Mouse (Mus musculus): ENCODE results near the gene Tm2d3. TPM values are rescaled to one million over a fixed set of nuclear protein-coding genes. Genes with fewer than 3 reads are reported as not detected.
A peak's percentile ranks its signal among the peaks of the same experiment; 100 is the strongest.

Gene Tm2d3
- polyA plus RNA-seq, 1 experiment from 2014 or later, result 119 TPM

DNA sequence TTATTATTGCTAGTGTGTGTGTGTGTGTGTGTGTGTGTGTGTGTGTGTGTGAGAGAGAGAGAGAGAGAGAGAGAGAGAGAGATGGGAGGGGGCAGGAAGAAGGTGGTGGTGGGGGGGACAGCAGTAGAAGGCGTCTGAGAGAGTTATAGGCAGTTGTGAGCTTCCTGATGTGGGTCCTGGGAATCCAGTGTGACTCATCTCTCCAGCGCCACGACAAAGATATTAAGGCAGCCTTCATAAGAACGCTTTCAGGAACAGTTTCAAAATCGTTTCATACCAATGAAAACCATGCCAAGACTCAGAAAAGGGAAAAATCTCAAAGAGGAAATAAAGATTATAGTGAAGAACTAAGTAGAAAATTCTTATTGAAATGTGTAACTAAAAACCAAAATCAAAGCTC, 9.8 kb upstream of the Tm2d3 start:
- Histone ChIP-seq H3K27me3 (ENCODE audit: insufficient read depth, low read length) (no peaks in the 10 kb centered on the region), H3K9ac (ENCODE audit: low read depth, low read length) (no peak overlapping the region), H3K9me3 (replicated peaks; ENCODE audit: low read length) (no peaks in the 10 kb centered on the region), H3K4me1 (replicated peaks; ENCODE audit: insufficient read depth, low read length) (no peaks in the 10 kb centered on the region), H3K4me3 (replicated peaks; ENCODE audit: low read depth, low read length) (no peak overlapping the region), H3K4me2 (ENCODE audit: low read length) (no peak overlapping the region), H3K36me3 (ENCODE audit: insufficient read depth, low read length) (no peaks in the 10 kb centered on the region), H3K27ac (no peak overlapping the region)
- WGBS, result 42% methylated on average over 5 of the region's 5 CpGs
- ATAC-seq (replicated peaks; ENCODE audit: low FRiP score, low read depth) (no peak), DNase-seq (ENCODE audit: low spot score) (no peak)
- TF ChIP-seq CTCF (IDR thresholded peaks at IDR 0.05; ENCODE audit: low read depth), result no peak

GRCm38 (mm10) chr7:65684256-65684835, 6.6 kb upstream of the Tm2d3 start:
- no peak overlapping the region for H3K27ac ChIP-seq
- H3K4me3 ChIP-seq (replicated peaks; ENCODE audit: low read depth, low read length), result no peak overlapping the region
- H3K9ac ChIP-seq (ENCODE audit: low read depth, low read length), result no peak overlapping the region
- DNase-seq (ENCODE audit: low spot score), result no peak
- 65% methylated on average over 7 of the region's 7 CpGs for WGBS
- no peak for ATAC-seq (replicated peaks; ENCODE audit: low FRiP score, low read depth)
- H3K4me1 ChIP-seq (replicated peaks; ENCODE audit: insufficient read depth, low read length), result no peaks in the 10 kb centered on the region
- H3K27me3 ChIP-seq (ENCODE audit: insufficient read depth, low read length), result no peaks in the 10 kb centered on the region
- no peak overlapping the region for H3K4me2 ChIP-seq (ENCODE audit: low read length)
- H3K9me3 ChIP-seq (replicated peaks; ENCODE audit: low read length), result no peaks in the 10 kb centered on the region
- TF ChIP-seq CTCF (IDR thresholded peaks at IDR 0.05; ENCODE audit: low read depth), result no peak
- H3K36me3 ChIP-seq (ENCODE audit: insufficient read depth, low read length), result no peaks in the 10 kb centered on the region

DNA sequence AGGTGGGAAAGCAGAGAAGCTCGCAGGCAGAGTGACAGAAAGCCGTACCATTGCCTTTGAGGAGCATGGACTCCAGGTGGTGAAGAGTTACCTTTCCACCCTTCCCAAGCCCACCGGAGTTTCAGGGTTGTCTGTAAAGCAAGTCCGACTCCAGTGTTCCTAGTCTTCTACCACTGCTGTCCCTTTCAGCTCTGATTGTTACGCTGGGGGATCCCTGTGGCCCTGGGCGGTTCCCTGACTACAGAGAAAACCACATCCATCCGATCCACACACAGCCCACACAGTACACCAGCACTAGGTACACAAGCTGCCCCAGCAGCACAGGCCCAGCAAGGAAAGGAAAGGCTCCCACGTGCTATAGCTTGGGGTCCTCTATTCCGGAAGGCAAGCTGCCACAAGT, 4.3 kb upstream of the Tm2d3 start:
- no peaks in the 10 kb centered on the region for H3K4me1 ChIP-seq (replicated peaks; ENCODE audit: insufficient read depth, low read length)
- no peak overlapping the region for H3K27ac ChIP-seq
- no peak for DNase-seq (ENCODE audit: low spot score)
- H3K4me3 ChIP-seq (replicated peaks; ENCODE audit: low read depth, low read length), result no peak overlapping the region
- no peaks in the 10 kb centered on the region for H3K9me3 ChIP-seq (replicated peaks; ENCODE audit: low read length)
- no peaks in the 10 kb centered on the region for H3K36me3 ChIP-seq (ENCODE audit: insufficient read depth, low read length)
- H3K27me3 ChIP-seq (ENCODE audit: insufficient read depth, low read length), result no peaks in the 10 kb centered on the region
- WGBS, result 88% methylated on average over 9 of the region's 9 CpGs
- H3K9ac ChIP-seq (ENCODE audit: low read depth, low read length), result no peak overlapping the region
- no peak for ATAC-seq (replicated peaks; ENCODE audit: low FRiP score, low read depth)
- no peak for TF ChIP-seq CTCF (IDR thresholded peaks at IDR 0.05; ENCODE audit: low read depth)
- H3K4me2 ChIP-seq (ENCODE audit: low read length), result no peak overlapping the region

GRCm38 (mm10) chr7:65691929-65692605, 1.1 kb downstream of the Tm2d3 start:
- Histone ChIP-seq H3K9ac (ENCODE audit: low read depth, low read length) (no peak overlapping the region), H3K9me3 (replicated peaks; ENCODE audit: low read length) (no peaks in the 10 kb centered on the region), H3K27ac (no peak overlapping the region), H3K4me1 (replicated peaks; ENCODE audit: insufficient read depth, low read length) (peaks cover 7% of the 10 kb centered on the region), H3K36me3 (ENCODE audit: insufficient read depth, low read length) (0 out of 2 replicates have a peak, but pooled peaks cover 6% of the 10 kb centered on the region), H3K27me3 (ENCODE audit: insufficient read depth, low read length) (no peaks in the 10 kb centered on the region), H3K4me2 (ENCODE audit: low read length) (no peak overlapping the region), H3K4me3 (replicated peaks; ENCODE audit: low read depth, low read length) (no peak overlapping the region)
- no peak for TF ChIP-seq CTCF (IDR thresholded peaks at IDR 0.05; ENCODE audit: low read depth)
- DNase-seq (ENCODE audit: low spot score) (no peak), ATAC-seq (replicated peaks; ENCODE audit: low FRiP score, low read depth) (no peak)
- WGBS, result 73% methylated on average over 8 of the region's 8 CpGs

DNA sequence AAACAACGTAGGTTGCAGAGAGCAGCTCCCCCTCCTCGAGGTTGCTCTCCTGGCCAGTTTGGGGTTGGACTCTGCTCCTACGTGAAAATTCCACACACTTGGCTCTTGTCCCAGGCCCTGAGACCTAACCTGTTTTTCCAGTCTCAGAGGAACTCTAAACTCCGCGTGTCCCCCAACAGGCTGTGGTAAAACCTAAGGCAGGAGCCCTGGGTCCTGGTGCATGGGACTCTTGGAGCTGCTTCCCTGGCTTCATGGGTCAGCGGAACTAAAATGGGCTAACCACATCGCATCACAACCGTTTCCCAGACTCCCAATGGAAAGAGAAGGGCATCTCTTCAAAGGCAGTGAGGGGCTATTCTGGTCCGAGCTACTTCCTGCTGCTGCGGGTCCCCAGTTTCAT, 1.9 kb downstream of the Tm2d3 start:
- peak overlapping the region; percentile 89 for H3K27ac ChIP-seq
- DNase-seq (ENCODE audit: low spot score) (peak; percentile 58), ATAC-seq (replicated peaks; ENCODE audit: low FRiP score, low read depth) (peak; percentile 75)
- WGBS, result under 1% methylated on average over 10 of the region's 10 CpGs
- H3K36me3 ChIP-seq (ENCODE audit: insufficient read depth, low read length), result peaks cover 11% of the 10 kb centered on the region; the same call in 1 of the 2 replicates
- no peak for TF ChIP-seq CTCF (IDR thresholded peaks at IDR 0.05; ENCODE audit: low read depth)
- peak overlapping the region; percentile 69 for H3K4me3 ChIP-seq (replicated peaks; ENCODE audit: low read depth, low read length)
- H3K9ac ChIP-seq (ENCODE audit: low read depth, low read length), result peak overlapping the region; percentile 86
- no peaks in the 10 kb centered on the region for H3K9me3 ChIP-seq (replicated peaks; ENCODE audit: low read length)
- H3K4me1 ChIP-seq (replicated peaks; ENCODE audit: insufficient read depth, low read length), result peaks cover 7% of the 10 kb centered on the region
- H3K4me2 ChIP-seq (ENCODE audit: low read length), result peak overlapping the region; percentile 72
- H3K27me3 ChIP-seq (ENCODE audit: insufficient read depth, low read length), result no peaks in the 10 kb centered on the region

DNA sequence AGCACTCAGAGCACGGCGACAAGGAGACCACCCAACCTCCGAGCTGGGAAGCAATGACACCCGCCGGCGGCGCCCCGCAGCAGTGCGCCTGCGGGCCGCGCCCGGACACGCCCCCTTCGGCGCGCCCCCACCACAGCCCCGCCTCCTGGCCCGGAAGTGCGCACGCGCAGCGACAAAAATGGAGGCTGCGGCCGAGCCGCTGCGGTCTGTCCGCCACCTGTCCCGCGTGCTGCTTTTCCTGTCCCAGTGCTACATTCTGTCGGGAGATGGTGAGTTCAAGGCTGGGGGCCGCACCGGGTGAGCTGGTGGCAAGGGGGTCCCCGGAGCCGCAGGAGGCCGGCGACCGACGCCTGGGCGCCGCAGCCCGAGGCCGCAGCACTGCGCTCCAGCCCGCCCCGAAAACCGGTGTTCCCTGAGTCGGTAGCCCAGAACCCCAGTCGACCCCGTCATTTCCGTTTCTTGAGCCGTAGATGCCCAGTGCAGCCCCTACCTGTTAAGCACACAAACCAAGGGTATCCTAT, 2.4 kb downstream of the Tm2d3 start:
- peaks cover 7% of the 10 kb centered on the region for H3K4me1 ChIP-seq (replicated peaks; ENCODE audit: insufficient read depth, low read length)
- peak overlapping the region; percentile 69 for H3K4me3 ChIP-seq (replicated peaks; ENCODE audit: low read depth, low read length)
- H3K9ac ChIP-seq (ENCODE audit: low read depth, low read length), result peak overlapping the region; percentile 86
- TF ChIP-seq CTCF (IDR thresholded peaks at IDR 0.05; ENCODE audit: low read depth), result no peak
- peak overlapping the region; percentile 72 for H3K4me2 ChIP-seq (ENCODE audit: low read length)
- under 1% methylated on average over 51 of the region's 52 CpGs for WGBS
- DNase-seq (ENCODE audit: low spot score), result peak; percentile 82
- H3K27ac ChIP-seq, result peak overlapping the region; percentile 89
- no peaks in the 10 kb centered on the region for H3K9me3 ChIP-seq (replicated peaks; ENCODE audit: low read length)
- ATAC-seq (replicated peaks; ENCODE audit: low FRiP score, low read depth), result peak; percentile 90
- H3K36me3 ChIP-seq (ENCODE audit: insufficient read depth, low read length), result peaks cover 16% of the 10 kb centered on the region; the same call in 1 of the 2 replicates
- no peaks in the 10 kb centered on the region for H3K27me3 ChIP-seq (ENCODE audit: insufficient read depth, low read length)
